Mouse (Mus musculus) B cell, adult 2 months (primary cell): ENCODE results near the gene Lin7a.

Experiments
- DNase-seq, 2 experiments: peaks; one replicate each; pipeline ENCODE4 v3.0.0; 2022

The Lin7a gene

GRCm38 (mm10) chr10:107271321-107272130 is at the start of gene Lin7a:
Gene Lin7a, plus strand, starts transcription at chr10:107271686.
- DNase-seq, result no peak

DNA sequence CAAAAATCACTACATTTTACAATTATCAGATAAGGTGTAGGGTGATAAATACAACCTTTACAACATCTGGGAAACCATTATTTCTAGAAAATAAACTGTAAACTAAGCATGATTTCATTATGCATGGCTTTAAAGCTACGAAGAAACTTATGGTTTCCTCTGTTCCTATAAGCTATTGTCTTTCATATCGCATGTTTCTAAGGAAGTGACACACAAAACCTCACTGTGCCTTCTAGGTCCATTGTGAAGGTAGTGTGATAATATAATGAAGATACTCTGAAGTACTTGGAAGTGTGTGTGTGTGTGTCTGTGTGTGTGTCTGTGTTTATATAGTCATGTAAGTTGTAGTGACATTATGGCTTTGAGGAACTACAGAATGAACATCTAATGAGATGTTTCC is 49.8 kb upstream of the Lin7a start:
- DNase-seq, result no peak

DNA sequence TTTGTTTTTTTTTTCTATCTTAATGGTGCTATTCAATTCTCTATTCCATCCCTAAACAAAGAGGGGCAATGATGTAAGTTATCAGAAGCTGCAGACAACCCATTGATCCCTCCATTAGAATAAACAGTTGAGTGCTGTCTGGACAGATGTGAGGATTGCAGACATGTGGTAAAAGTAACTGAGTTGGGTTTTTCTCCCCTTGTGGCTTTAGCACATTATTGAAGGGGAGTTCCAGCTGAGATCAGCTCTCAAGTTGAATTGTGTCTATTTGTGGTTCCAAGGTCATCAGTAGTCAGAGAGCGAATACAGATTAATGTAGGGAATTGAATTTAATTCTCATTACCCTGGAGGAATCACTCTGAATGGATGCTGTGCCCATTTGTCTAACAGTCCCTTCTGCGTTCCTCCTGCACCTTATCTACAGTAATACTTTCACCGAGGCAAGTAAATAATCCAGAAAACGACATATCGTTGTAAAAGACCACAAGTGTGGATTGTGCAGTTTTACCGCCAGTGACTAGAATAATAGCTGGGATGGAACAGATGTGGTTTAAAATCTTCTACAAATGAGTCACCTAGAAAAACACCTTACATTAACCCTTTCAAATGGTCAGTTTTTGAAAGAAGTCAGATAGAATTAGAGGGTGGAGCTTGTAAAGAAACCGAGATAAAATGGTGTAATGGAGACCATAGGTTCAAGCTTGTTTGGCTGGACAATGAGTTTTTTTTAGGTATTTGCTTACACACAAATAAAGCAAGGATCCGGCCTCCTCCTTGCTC is 48.9 kb upstream of the Lin7a start:
- no peak for DNase-seq

GRCm38 (mm10) chr10:107223186-107223440 is 48.4 kb upstream of the Lin7a start:
- no peak for DNase-seq

- DNase-seq, result no peak
These were observed 47.7 kb upstream of the Lin7a start for GRCm38 (mm10) chr10:107223821-107224220.

DNA sequence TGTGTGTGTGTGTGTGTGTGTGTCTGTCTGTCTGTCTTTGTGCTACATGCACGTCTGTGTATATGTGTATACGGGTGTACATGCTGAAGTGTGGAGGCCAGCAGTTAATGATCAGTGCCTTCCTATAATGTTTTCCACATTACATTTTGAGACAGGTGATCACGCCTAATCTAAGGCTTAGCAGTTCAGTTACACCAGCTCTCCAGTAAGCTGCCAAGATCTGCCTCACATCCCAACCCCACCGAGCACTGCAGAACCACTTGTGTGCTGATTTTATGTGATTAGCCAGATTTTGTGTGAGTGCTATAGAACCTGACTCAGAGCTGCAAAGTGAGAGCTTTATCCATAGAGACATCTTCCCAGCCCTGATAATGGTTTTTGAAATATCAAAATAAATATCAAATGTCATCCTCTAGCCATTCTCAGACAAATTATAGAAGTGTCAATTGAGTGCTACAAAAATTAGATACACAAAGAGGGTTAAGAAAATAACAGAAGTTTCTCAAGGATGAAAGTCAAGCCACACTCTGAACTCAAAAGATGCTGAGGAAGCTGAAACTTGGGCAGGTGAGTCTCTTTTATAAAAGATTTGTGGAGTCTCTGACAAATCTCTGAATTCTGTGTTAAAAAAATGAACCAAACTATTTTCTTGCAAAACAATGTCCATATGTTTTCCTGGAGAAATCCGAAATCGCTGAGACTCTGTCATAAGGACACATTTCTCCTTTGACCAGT is 46.7 kb upstream of the Lin7a start:
- no peak for DNase-seq

DNA sequence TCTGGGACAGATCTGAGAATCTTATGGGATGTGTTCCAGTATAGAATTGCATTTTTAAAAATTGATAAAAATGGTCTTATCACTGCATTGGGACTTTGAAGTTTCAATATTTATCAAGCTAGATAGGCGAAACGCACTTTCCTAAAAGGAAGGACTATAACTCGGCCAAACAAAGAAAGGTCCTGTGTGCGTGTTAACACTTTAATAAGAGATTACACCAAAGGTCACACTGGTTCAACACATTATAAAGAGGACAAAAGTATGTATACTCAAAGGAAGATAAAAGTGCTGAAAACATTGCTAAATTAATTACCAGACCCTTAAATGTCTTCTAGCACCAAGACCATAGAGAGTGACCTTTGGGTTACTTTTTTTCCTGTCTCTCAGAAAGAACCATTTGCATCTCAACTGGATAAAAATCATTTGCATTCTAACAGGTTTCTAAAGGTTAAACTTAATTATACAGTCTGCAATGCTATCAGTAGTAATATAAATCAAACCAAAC is 46.1 kb upstream of the Lin7a start:
- no peak for DNase-seq

- DNase-seq, result no peak
These were observed 45.6 kb upstream of the Lin7a start for GRCm38 (mm10) chr10:107225871-107226270.

DNA sequence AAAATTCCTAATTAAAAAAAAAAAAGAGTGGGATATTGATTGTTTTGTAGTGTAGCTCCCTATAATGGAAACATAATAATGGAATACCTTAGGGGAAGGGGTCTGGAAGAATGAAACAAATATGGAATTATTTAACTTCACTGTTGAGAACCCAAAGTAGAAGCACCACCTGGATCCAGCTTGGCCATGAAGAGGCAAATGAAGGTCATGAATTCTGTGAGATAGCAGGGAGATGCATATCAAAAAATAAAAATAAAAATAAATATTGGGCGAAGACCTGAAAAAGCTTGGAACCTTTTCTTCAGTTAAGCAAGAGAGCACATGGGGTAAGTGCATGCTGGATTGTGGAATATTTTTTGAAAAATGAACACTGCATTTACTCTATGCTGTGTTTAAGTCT is 43.6 kb upstream of the Lin7a start:
- no peak for DNase-seq

DNA sequence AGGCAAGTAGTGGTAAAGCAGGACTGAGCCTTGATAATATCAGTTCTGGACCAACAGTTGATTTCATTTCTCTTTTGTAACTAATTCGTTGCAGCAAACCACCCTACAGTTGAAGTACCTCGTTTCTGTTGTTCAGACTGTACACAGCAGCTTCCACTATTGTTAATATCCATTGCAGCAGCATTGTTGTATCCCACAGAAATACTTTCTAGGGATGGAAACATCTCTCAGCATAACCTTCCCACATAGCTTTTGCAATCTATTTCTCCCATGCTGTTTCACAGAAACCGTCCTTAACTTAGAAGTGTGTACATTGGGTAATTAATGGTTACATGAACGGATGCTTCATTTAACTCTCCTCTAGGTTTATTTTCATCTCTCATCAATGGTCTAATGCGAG is 42.7 kb upstream of the Lin7a start:
- no peak for DNase-seq

GRCm38 (mm10) chr10:107229416-107229815 is 42.1 kb upstream of the Lin7a start:
- DNase-seq, result no peak

- DNase-seq, result no peak
These were observed 41.2 kb upstream of the Lin7a start for GRCm38 (mm10) chr10:107230081-107230850.

DNA sequence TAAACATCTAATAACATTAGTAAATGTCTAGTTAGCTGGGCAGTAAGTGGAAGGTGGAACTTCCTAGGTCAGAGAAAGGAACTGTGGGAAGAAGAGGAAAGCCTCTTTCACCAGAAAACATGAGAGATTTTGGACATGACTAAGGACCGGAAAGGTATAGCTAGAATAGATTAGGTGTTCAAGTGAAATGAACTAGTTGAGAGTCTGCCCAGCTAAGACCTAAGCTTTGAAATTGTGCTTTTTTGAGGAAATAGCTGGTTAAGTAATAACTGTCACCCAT is 40.7 kb upstream of the Lin7a start:
- DNase-seq, result no peak

DNA sequence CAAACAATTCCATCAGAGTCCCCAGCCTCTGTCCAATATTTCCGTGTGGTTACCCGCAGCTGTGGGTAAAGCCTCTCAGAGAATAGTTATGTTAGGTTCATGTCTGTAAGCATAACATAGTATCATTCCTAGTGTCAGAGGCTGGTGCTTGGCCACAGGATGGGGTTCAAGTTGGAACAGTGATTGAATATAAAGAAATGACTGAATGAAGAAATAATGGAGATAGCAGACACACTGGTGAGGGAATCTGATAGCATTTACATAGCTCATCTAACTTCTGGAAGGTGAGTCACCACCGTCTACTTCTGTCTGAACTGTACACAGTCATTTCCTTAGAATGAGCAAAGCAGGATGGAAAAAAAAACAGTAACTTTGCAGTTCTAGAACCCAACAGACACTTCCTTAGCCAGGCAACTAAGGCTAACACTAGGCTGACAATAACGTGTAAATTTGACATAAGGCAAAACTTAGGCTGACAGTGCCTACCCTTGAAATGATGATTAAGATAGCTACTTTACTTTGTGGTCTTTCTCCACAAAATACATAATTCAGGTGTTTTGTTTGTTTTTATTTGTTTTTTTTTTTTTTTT is 40.0 kb upstream of the Lin7a start:
- DNase-seq, result no peak

GRCm38 (mm10) chr10:107232491-107233110 is 38.9 kb upstream of the Lin7a start:
- DNase-seq, result no peak

- no peak for DNase-seq
These were observed 38.3 kb upstream of the Lin7a start for GRCm38 (mm10) chr10:107233221-107233620.

GRCm38 (mm10) chr10:107233825-107234224 is 37.7 kb upstream of the Lin7a start:
- no peak for DNase-seq

DNA sequence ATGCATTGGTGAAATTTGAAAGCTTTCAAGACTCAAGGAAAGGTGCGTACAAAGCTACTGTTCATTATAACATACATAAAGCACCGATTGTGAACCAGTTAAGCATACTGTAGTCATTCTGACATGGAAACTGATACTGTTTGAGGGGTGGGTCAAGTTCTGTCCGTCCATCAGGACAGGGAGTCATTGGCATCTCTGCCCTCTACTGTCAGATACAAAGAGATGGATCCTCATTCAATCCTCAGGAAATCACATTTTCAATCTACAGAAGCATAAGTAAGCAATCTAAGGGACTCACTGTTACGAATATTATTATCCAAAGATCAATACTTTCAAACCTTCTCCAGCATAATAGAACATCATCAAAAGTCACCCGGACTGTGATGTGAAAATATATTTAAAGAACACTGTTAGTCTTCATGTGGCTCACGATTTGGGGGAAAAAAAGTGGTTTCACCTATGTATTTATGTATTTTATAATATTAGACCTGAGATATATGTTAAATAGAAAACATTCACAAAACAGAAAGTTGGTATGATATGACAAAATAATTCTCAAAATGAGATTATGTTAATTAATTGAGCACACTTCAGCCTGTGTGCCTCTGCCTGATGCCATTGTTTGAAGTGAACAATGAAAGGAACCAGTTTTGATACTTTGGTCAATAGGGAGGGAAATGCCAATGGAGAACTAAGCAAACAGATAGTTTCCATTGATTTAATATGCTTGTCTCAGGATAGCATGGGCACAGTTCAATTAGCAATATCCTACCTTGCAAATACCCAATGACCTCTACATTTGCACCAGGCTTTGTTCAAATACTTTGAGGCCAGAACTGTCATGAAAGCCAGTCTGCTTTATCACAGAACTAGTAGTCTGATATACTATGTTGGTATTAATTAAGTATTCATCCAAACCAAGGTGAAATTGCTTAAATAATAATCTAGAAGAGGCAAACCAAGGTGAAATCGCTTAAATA is 36.8 kb upstream of the Lin7a start:
- no peak for DNase-seq

GRCm38 (mm10) chr10:107235496-107235895 is 36.0 kb upstream of the Lin7a start:
- no peak for DNase-seq

DNA sequence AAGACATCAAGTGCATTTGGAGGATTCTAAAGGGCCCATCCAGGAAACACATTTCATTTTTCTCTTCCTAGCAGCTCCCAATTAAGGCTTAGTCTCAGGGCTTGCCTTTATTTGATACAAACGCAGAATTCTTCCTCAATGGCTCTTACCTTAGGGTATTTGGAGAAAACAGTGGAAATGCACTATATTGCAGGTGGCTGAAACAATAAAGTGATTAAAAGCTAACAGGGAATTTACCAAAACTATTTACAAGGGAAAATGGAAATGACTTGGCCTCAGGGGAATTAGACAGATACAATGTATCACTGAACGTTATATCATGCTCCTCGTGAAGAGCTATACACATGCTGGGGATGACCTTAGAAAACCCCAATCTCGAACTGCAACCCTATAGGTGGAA is 35.3 kb upstream of the Lin7a start:
- no peak for DNase-seq

DNA sequence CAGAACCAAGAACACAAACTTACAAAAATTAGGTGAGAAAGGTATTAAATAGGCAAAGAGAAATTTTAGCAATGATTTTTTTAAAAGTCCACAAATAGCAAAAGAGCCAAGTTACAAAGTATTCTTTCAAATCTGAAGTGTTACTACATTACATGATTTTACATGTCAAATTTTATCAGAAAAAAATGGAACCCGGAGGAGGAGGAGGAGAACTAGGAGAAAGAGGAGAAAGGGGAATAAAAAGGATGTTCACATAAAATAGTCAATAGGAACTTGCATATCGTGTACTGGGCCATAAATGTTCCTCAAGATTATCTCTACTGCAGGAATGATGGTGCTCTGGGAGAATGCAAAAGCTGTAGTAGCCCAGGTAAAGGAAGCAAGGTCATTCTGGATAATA is 34.4 kb upstream of the Lin7a start:
- DNase-seq, result no peak
